Comparison of ENCODE assay signal across 24 mouse cellular contexts in the genomic region with DNA sequence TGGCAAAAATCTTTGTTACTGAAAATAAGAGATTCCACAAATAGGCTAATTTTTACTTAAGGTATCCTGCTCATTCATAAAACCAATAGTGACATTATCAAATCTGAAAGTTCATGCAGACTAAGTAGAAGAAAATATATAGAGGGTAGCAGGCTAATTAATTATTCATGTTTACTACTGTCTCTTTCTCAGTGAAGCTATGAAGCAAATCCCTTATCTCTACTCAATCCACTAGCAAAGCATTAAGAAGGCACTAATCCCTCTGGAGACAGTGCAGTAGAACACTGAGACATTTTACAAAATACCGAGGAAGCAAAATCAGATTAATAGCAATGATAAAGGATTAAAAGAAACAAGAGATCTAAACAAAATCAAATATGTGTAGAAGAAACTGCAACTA.
"Had no signal": no experiment of that assay in that cellular context is flagged by ENCODE, and none has a peak within 500 bp of the region (broad histone marks: within the 10 kb centered on the region; RNA-seq: fewer than 3 reads in every experiment).

No protein-coding gene starts in this region.

- H3K27ac ChIP-seq: heart, adult 2 months; heart, embryonic 13.5 days; heart, embryonic 15.5 days; hindbrain, embryonic 10.5 days; hindbrain, embryonic 12.5 days; hindbrain, embryonic 14.5 days; intestine, embryonic 15.5 days; layer of hippocampus, adult 2 months; left cerebral cortex, adult 2 months; limb, embryonic 10.5 days; limb, embryonic 12.5 days had no signal

- ATAC-seq: forebrain, postnatal 0 days; hindbrain, embryonic 16.5 days; inflammation-experienced regulatory T-cells, adult 6 months; intestine, embryonic 15.5 days; intestine, postnatal 0 days had no signal

- H3K4me1 ChIP-seq: heart, embryonic 13.5 days; heart, embryonic 15.5 days; hindbrain, embryonic 10.5 days; hindbrain, embryonic 12.5 days; intestine, embryonic 15.5 days; limb, embryonic 10.5 days; limb, embryonic 12.5 days had no signal

- H3K36me3 ChIP-seq: heart, embryonic 13.5 days; heart, embryonic 15.5 days; hindbrain, embryonic 10.5 days; hindbrain, embryonic 12.5 days; intestine, embryonic 15.5 days; limb, embryonic 10.5 days; limb, embryonic 12.5 days had no signal

- H3K4me2 ChIP-seq: heart, embryonic 11.5 days; heart, embryonic 13.5 days; heart, embryonic 15.5 days; hindbrain, embryonic 12.5 days; hindbrain, embryonic 14.5 days; intestine, embryonic 15.5 days; limb, embryonic 12.5 days had no signal

- H3K9me3 ChIP-seq: heart, embryonic 13.5 days; heart, embryonic 15.5 days; hindbrain, embryonic 10.5 days; hindbrain, embryonic 12.5 days; intestine, embryonic 15.5 days; limb, embryonic 10.5 days; limb, embryonic 12.5 days had no signal

- DNase-seq: forebrain, postnatal 0 days; gastrocnemius, postnatal 14 days; gastrocnemius, postnatal 36 days; heart, adult 2 months; heart, postnatal 4 days; kidney, adult 18-20 months; kidney, adult 8-10 months; kidney, postnatal 10 days; kidney, postnatal 25 days; kidney, postnatal 4 days had no signal

- H3K27me3 ChIP-seq: heart, embryonic 13.5 days; heart, embryonic 15.5 days; hindbrain, embryonic 12.5 days; intestine, embryonic 15.5 days; limb, embryonic 12.5 days had no signal

- H3K4me3 ChIP-seq: heart, adult 2 months; heart, embryonic 13.5 days; heart, embryonic 15.5 days; hindbrain, embryonic 10.5 days; hindbrain, embryonic 12.5 days; intestine, embryonic 15.5 days; layer of hippocampus, adult 2 months; left cerebral cortex, adult 2 months; limb, embryonic 10.5 days; limb, embryonic 12.5 days had no signal

- H3K9ac ChIP-seq: forebrain, postnatal 0 days; heart, embryonic 13.5 days; heart, embryonic 15.5 days; hindbrain, embryonic 12.5 days; hindbrain, embryonic 14.5 days; intestine, embryonic 15.5 days; limb, embryonic 12.5 days had no signal
